Mouse (Mus musculus): ENCODE results near the gene Adamts17. TPM values are rescaled to one million over a fixed set of nuclear protein-coding genes. Genes with fewer than 3 reads are reported as not detected.

The Adamts17 gene
- polyA plus RNA-seq, 1 experiment from 2014 or later, result 0.06 TPM

GRCm38 (mm10) chr7:66840008-66840719 lies 629 bp downstream of the Adamts17 start:
- Histone ChIP-seq H3K36me3 (ENCODE audit: control insufficient read depth, insufficient read depth) (no peaks in the 10 kb centered on the region), H3K9ac (ENCODE audit: low read depth, low read length) (no peak overlapping the region), H3K4me2 (ENCODE audit: low read depth, low read length) (peak overlapping the region; percentile 81), H3K4me1 (ENCODE audit: control insufficient read depth, low read depth, low read length) (peaks cover 2% of the 10 kb centered on the region; the same call in 1 of the 2 replicates), H3K27me3 (ENCODE audit: control insufficient read depth, insufficient read depth, low read depth, low read length) (peaks cover 38% of the 10 kb centered on the region), H3K27ac (ENCODE audit: low read length) (no peak overlapping the region), H3K4me3 (ENCODE audit: low read depth, low read length) (peak overlapping the region; percentile 45), H3K9me3 (replicated peaks; ENCODE audit: control insufficient read depth, low read length) (no peaks in the 10 kb centered on the region)
- 0 out of 2 replicates have a peak, but pooled peaks have one; percentile 2 for ATAC-seq (ENCODE audit: low read depth)
- WGBS (ENCODE audit: insufficient replicate concordance), result under 1% methylated on average over 69 of the region's 76 CpGs

- no peak overlapping the region for H3K4me2 ChIP-seq (ENCODE audit: low read depth, low read length)
- 57% methylated on average over 7 of the region's 7 CpGs for WGBS (ENCODE audit: insufficient replicate concordance)
- no peak overlapping the region for H3K4me3 ChIP-seq (ENCODE audit: low read depth, low read length)
- no peaks in the 10 kb centered on the region for H3K36me3 ChIP-seq (ENCODE audit: control insufficient read depth, insufficient read depth)
- peaks cover 2% of the 10 kb centered on the region; the same call in 1 of the 2 replicates for H3K4me1 ChIP-seq (ENCODE audit: control insufficient read depth, low read depth, low read length)
- H3K9ac ChIP-seq (ENCODE audit: low read depth, low read length), result no peak overlapping the region
- peaks cover 38% of the 10 kb centered on the region for H3K27me3 ChIP-seq (ENCODE audit: control insufficient read depth, insufficient read depth, low read depth, low read length)
- no peak overlapping the region for H3K27ac ChIP-seq (ENCODE audit: low read length)
- H3K9me3 ChIP-seq (replicated peaks; ENCODE audit: control insufficient read depth, low read length), result no peaks in the 10 kb centered on the region
- ATAC-seq (ENCODE audit: low read depth), result no peak
Measured at GRCm38 (mm10) chr7:66841165-66841564, 1.6 kb downstream of the Adamts17 start.

- ATAC-seq (ENCODE audit: low read depth), result no peak
- H3K4me1 ChIP-seq (ENCODE audit: control insufficient read depth, low read depth, low read length), result peaks cover 2% of the 10 kb centered on the region; the same call in 1 of the 2 replicates
- H3K27ac ChIP-seq (ENCODE audit: low read length), result no peak overlapping the region
- 39% methylated on average over 10 of the region's 10 CpGs for WGBS (ENCODE audit: insufficient replicate concordance)
- no peaks in the 10 kb centered on the region for H3K36me3 ChIP-seq (ENCODE audit: control insufficient read depth, insufficient read depth)
- peaks cover 38% of the 10 kb centered on the region for H3K27me3 ChIP-seq (ENCODE audit: control insufficient read depth, insufficient read depth, low read depth, low read length)
- no peak overlapping the region for H3K4me2 ChIP-seq (ENCODE audit: low read depth, low read length)
- no peak overlapping the region for H3K9ac ChIP-seq (ENCODE audit: low read depth, low read length)
- no peak overlapping the region for H3K4me3 ChIP-seq (ENCODE audit: low read depth, low read length)
- H3K9me3 ChIP-seq (replicated peaks; ENCODE audit: control insufficient read depth, low read length), result no peaks in the 10 kb centered on the region
Measured at GRCm38 (mm10) chr7:66842021-66842420, 2.5 kb downstream of the Adamts17 start.

- Histone ChIP-seq H3K27me3 (ENCODE audit: control insufficient read depth, insufficient read depth, low read depth, low read length) (peaks cover 34% of the 10 kb centered on the region), H3K4me3 (ENCODE audit: low read depth, low read length) (no peak overlapping the region), H3K9ac (ENCODE audit: low read depth, low read length) (no peak overlapping the region), H3K4me2 (ENCODE audit: low read depth, low read length) (no peak overlapping the region), H3K4me1 (ENCODE audit: control insufficient read depth, low read depth, low read length) (peaks cover 2% of the 10 kb centered on the region; the same call in 1 of the 2 replicates), H3K27ac (ENCODE audit: low read length) (no peak overlapping the region), H3K9me3 (replicated peaks; ENCODE audit: control insufficient read depth, low read length) (no peaks in the 10 kb centered on the region), H3K36me3 (ENCODE audit: control insufficient read depth, insufficient read depth) (no peaks in the 10 kb centered on the region)
- ATAC-seq (ENCODE audit: low read depth), result no peak
- 54% methylated on average over 2 of the region's 2 CpGs for WGBS (ENCODE audit: insufficient replicate concordance)
Measured at GRCm38 (mm10) chr7:66843846-66844245, 4.3 kb downstream of the Adamts17 start.

- ATAC-seq (ENCODE audit: low read depth), result 0 out of 2 replicates have a peak, but pooled peaks have one; percentile 60
- Histone ChIP-seq H3K27ac (ENCODE audit: low read length) (no peak overlapping the region), H3K9ac (ENCODE audit: low read depth, low read length) (no peak overlapping the region), H3K4me2 (ENCODE audit: low read depth, low read length) (no peak overlapping the region), H3K4me3 (ENCODE audit: low read depth, low read length) (no peak overlapping the region), H3K36me3 (ENCODE audit: control insufficient read depth, insufficient read depth) (no peaks in the 10 kb centered on the region), H3K27me3 (ENCODE audit: control insufficient read depth, insufficient read depth, low read depth, low read length) (peaks cover 7% of the 10 kb centered on the region), H3K4me1 (ENCODE audit: control insufficient read depth, low read depth, low read length) (no peaks in the 10 kb centered on the region), H3K9me3 (replicated peaks; ENCODE audit: control insufficient read depth, low read length) (no peaks in the 10 kb centered on the region)
- 59% methylated on average over 6 of the region's 6 CpGs for WGBS (ENCODE audit: insufficient replicate concordance)
Measured at GRCm38 (mm10) chr7:66846582-66846981, 7.0 kb downstream of the Adamts17 start.

GRCm38 (mm10) chr7:66847299-66847698 lies 7.8 kb downstream of the Adamts17 start:
- Histone ChIP-seq H3K4me3 (ENCODE audit: low read depth, low read length) (no peak overlapping the region), H3K9me3 (replicated peaks; ENCODE audit: control insufficient read depth, low read length) (no peaks in the 10 kb centered on the region), H3K9ac (ENCODE audit: low read depth, low read length) (no peak overlapping the region), H3K27ac (ENCODE audit: low read length) (no peak overlapping the region), H3K36me3 (ENCODE audit: control insufficient read depth, insufficient read depth) (no peaks in the 10 kb centered on the region), H3K27me3 (ENCODE audit: control insufficient read depth, insufficient read depth, low read depth, low read length) (peaks cover under 1% of the 10 kb centered on the region; the same call in 1 of the 2 replicates), H3K4me1 (ENCODE audit: control insufficient read depth, low read depth, low read length) (no peaks in the 10 kb centered on the region), H3K4me2 (ENCODE audit: low read depth, low read length) (no peak overlapping the region)
- 70% methylated on average over 9 of the region's 9 CpGs for WGBS (ENCODE audit: insufficient replicate concordance)
- no peak for ATAC-seq (ENCODE audit: low read depth)

GRCm38 (mm10) chr7:66849316-66849715 lies 9.8 kb downstream of the Adamts17 start:
- H3K9me3 ChIP-seq (replicated peaks; ENCODE audit: control insufficient read depth, low read length), result no peaks in the 10 kb centered on the region
- 51% methylated on average over 6 of the region's 6 CpGs for WGBS (ENCODE audit: insufficient replicate concordance)
- no peak overlapping the region for H3K4me2 ChIP-seq (ENCODE audit: low read depth, low read length)
- H3K27me3 ChIP-seq (ENCODE audit: control insufficient read depth, insufficient read depth, low read depth, low read length), result no peaks in the 10 kb centered on the region
- H3K36me3 ChIP-seq (ENCODE audit: control insufficient read depth, insufficient read depth), result no peaks in the 10 kb centered on the region
- no peaks in the 10 kb centered on the region for H3K4me1 ChIP-seq (ENCODE audit: control insufficient read depth, low read depth, low read length)
- no peak overlapping the region for H3K4me3 ChIP-seq (ENCODE audit: low read depth, low read length)
- H3K9ac ChIP-seq (ENCODE audit: low read depth, low read length), result no peak overlapping the region
- ATAC-seq (ENCODE audit: low read depth), result no peak
- H3K27ac ChIP-seq (ENCODE audit: low read length), result no peak overlapping the region

GRCm38 (mm10) chr7:66852164-66852563 lies 12.6 kb downstream of the Adamts17 start:
- no peak for ATAC-seq (ENCODE audit: low read depth)
- H3K4me3 ChIP-seq (ENCODE audit: low read depth, low read length), result no peak overlapping the region
- H3K9me3 ChIP-seq (replicated peaks; ENCODE audit: control insufficient read depth, low read length), result no peaks in the 10 kb centered on the region
- WGBS (ENCODE audit: insufficient replicate concordance), result 40% methylated on average over 3 of the region's 3 CpGs
- H3K9ac ChIP-seq (ENCODE audit: low read depth, low read length), result no peak overlapping the region
- H3K4me1 ChIP-seq (ENCODE audit: control insufficient read depth, low read depth, low read length), result no peaks in the 10 kb centered on the region
- H3K36me3 ChIP-seq (ENCODE audit: control insufficient read depth, insufficient read depth), result no peaks in the 10 kb centered on the region
- no peak overlapping the region for H3K27ac ChIP-seq (ENCODE audit: low read length)
- no peaks in the 10 kb centered on the region for H3K27me3 ChIP-seq (ENCODE audit: control insufficient read depth, insufficient read depth, low read depth, low read length)
- no peak overlapping the region for H3K4me2 ChIP-seq (ENCODE audit: low read depth, low read length)

- H3K27me3 ChIP-seq (ENCODE audit: control insufficient read depth, insufficient read depth, low read depth, low read length), result no peaks in the 10 kb centered on the region
- no peaks in the 10 kb centered on the region for H3K4me1 ChIP-seq (ENCODE audit: control insufficient read depth, low read depth, low read length)
- H3K36me3 ChIP-seq (ENCODE audit: control insufficient read depth, insufficient read depth), result no peaks in the 10 kb centered on the region
- no peak overlapping the region for H3K4me2 ChIP-seq (ENCODE audit: low read depth, low read length)
- H3K9me3 ChIP-seq (replicated peaks; ENCODE audit: control insufficient read depth, low read length), result no peaks in the 10 kb centered on the region
- ATAC-seq (ENCODE audit: low read depth), result no peak
- H3K27ac ChIP-seq (ENCODE audit: low read length), result no peak overlapping the region
- no peak overlapping the region for H3K4me3 ChIP-seq (ENCODE audit: low read depth, low read length)
- no peak overlapping the region for H3K9ac ChIP-seq (ENCODE audit: low read depth, low read length)
- 38% methylated on average over 1 of the region's 1 CpGs for WGBS (ENCODE audit: insufficient replicate concordance)
Measured at GRCm38 (mm10) chr7:66857610-66858009, 18.1 kb downstream of the Adamts17 start.
